Comparison of ENCODE assay signal across 8 mouse cellular contexts in genomic region chr10:43022190-43022761, GRCm38 (mm10).
DNase-seq lines count a peak whose midpoint lies in the region; ATAC-seq and TF ChIP-seq lines count a peak whose summit lies in the region.

No protein-coding gene starts in this region.

- H3K9me3 ChIP-seq in embryonic facial prominence, embryonic 11.5 days (replicated peaks; ENCODE audit: control insufficient read depth, low read length), result no peaks in the 10 kb centered on the region
- no peaks in the 10 kb centered on the region for H3K9me3 ChIP-seq in limb, embryonic 12.5 days

- no peak for TF ChIP-seq CTCF in thymus, adult 2 months (IDR thresholded peaks at IDR 0.05; ENCODE audit: borderline replicate concordance, control insufficient read depth, extremely low read depth, insufficient read depth, low read length, poor library complexity)

- no peak for TF ChIP-seq POLR2A in thymus, adult 2 months (IDR thresholded peaks at IDR 0.05; ENCODE audit: control insufficient read depth, extremely low read depth, insufficient read depth, low read length, poor library complexity)

- peak overlapping the region; percentile 57 for H3K9ac ChIP-seq in embryonic facial prominence, embryonic 11.5 days (replicated peaks; ENCODE audit: low read length)
- no peak overlapping the region; the same call in 1 of the 2 replicates for H3K9ac ChIP-seq in limb, embryonic 12.5 days (replicated peaks)

- peak; percentile 37 to 39 for DNase-seq in layer of hippocampus, postnatal 10 days (ENCODE audit: low spot score in 2 of 2)
- no peak for DNase-seq in layer of hippocampus, adult 11-12 months (ENCODE audit: low spot score)
- peak; percentile 30 for DNase-seq in embryonic facial prominence, embryonic 11.5 days (ENCODE audit: low spot score)
- peak; percentile 74 for DNase-seq in retina, postnatal 1 day
- no peak for DNase-seq in thymus, adult 2 months
- DNase-seq in gastrocnemius, postnatal 25 days, result no peak
- DNase-seq in testis, postnatal 10 days (ENCODE audit: low spot score), result no peak

- peak overlapping the region; percentile 99 for H3K4me2 ChIP-seq in embryonic facial prominence, embryonic 11.5 days (ENCODE audit: low read depth, low read length)
- H3K4me2 ChIP-seq in limb, embryonic 12.5 days, result peak overlapping the region; percentile 98

- 0 out of 2 replicates have a peak, but pooled peaks have one; percentile 15 for ATAC-seq in embryonic facial prominence, embryonic 11.5 days (replicated peaks; ENCODE audit: insufficient number of reproducible peaks, low FRiP score, low TSS enrichment, low read depth)
- ATAC-seq in limb, embryonic 12.5 days (ENCODE audit: insufficient number of reproducible peaks, insufficient read depth, low FRiP score, low TSS enrichment, low read depth), result no peak; the same call in 1 of the 2 replicates

- no peaks in the 10 kb centered on the region for H3K36me3 ChIP-seq in embryonic facial prominence, embryonic 11.5 days (replicated peaks; ENCODE audit: control insufficient read depth, insufficient read depth, low read depth, low read length)
- H3K36me3 ChIP-seq in limb, embryonic 12.5 days, result peaks cover 4% of the 10 kb centered on the region; the same call in 1 of the 2 replicates
- H3K36me3 ChIP-seq in thymus, adult 2 months (ENCODE audit: control insufficient read depth, insufficient read depth, low read length), result no peaks in the 10 kb centered on the region

- peaks cover 9% of the 10 kb centered on the region for H3K4me1 ChIP-seq in embryonic facial prominence, embryonic 11.5 days (ENCODE audit: control insufficient read depth, insufficient read depth, low read length)
- peaks cover 21% of the 10 kb centered on the region for H3K4me1 ChIP-seq in limb, embryonic 12.5 days (replicated peaks)
- H3K4me1 ChIP-seq in thymus, adult 2 months (replicated peaks; ENCODE audit: control insufficient read depth, insufficient read depth, low read length), result no peaks in the 10 kb centered on the region

- H3K4me3 ChIP-seq in embryonic facial prominence, embryonic 11.5 days (ENCODE audit: low read depth, low read length), result peak overlapping the region; percentile 55
- peak overlapping the region; percentile 58 for H3K4me3 ChIP-seq in limb, embryonic 12.5 days (replicated peaks)
- no peak overlapping the region for H3K4me3 ChIP-seq in thymus, adult 2 months (ENCODE audit: control insufficient read depth, insufficient read depth, low read length)

- WGBS in embryonic facial prominence, embryonic 11.5 days, result 2% methylated on average over 29 of the region's 29 CpGs
- 4% methylated on average over 29 of the region's 29 CpGs for WGBS in limb, embryonic 12.5 days
- 22% methylated on average over 29 of the region's 29 CpGs for WGBS in thymus, adult 2 months

- peaks cover 24% of the 10 kb centered on the region for H3K27me3 ChIP-seq in embryonic facial prominence, embryonic 11.5 days (ENCODE audit: control insufficient read depth, insufficient read depth, low read length)
- H3K27me3 ChIP-seq in limb, embryonic 12.5 days, result peaks cover 72% of the 10 kb centered on the region
- peaks cover 16% of the 10 kb centered on the region for H3K27me3 ChIP-seq in thymus, adult 2 months (ENCODE audit: control insufficient read depth, insufficient read depth, low read length)

- H3K27ac ChIP-seq in embryonic facial prominence, embryonic 11.5 days (replicated peaks; ENCODE audit: low read depth, low read length), result no peak overlapping the region
- H3K27ac ChIP-seq in limb, embryonic 12.5 days, result no peak overlapping the region
- no peak overlapping the region for H3K27ac ChIP-seq in thymus, adult 2 months (ENCODE audit: control insufficient read depth, insufficient read depth, low read length)

Comparison
In these comparisons a context has a peak if more than half of its experiments do, and no peak if none do; other contexts are left out.
1. DNase-seq: peak in layer of hippocampus, postnatal 10 days (2 of 2), embryonic facial prominence, embryonic 11.5 days (single experiment) and retina, postnatal 1 day (single experiment); none in layer of hippocampus, adult 11-12 months (single experiment), thymus, adult 2 months (single experiment), gastrocnemius, postnatal 25 days (single experiment) and testis, postnatal 10 days (single experiment).